In genomic region chr19:36742331-36742730, GRCm38 (mm10) we compare ENCODE assay signal across 22 mouse cellular contexts. TPM values are rescaled to one million over a fixed set of nuclear protein-coding genes. Genes with fewer than 3 reads are reported as not detected.
"Had no signal": no experiment of that assay in that cellular context is flagged by ENCODE, and none has a peak within 500 bp of the region (broad histone marks: within the 10 kb centered on the region; RNA-seq: fewer than 3 reads in every experiment).

No protein-coding gene starts in this region.

- H3K4me1 ChIP-seq: hindbrain, embryonic 12.5 days; intestine, embryonic 15.5 days; limb, embryonic 10.5 days; limb, embryonic 12.5 days had no signal

- H3K27me3 ChIP-seq: heart, embryonic 13.5 days; heart, embryonic 15.5 days; hindbrain, embryonic 12.5 days; intestine, embryonic 15.5 days; limb, embryonic 12.5 days had no signal

- H3K4me3 ChIP-seq: heart, adult 2 months; heart, embryonic 13.5 days; heart, embryonic 15.5 days; hindbrain, embryonic 10.5 days; hindbrain, embryonic 12.5 days; intestine, embryonic 15.5 days; layer of hippocampus, adult 2 months; left cerebral cortex, adult 2 months; limb, embryonic 10.5 days; limb, embryonic 12.5 days had no signal

- H3K36me3 ChIP-seq: heart, embryonic 13.5 days; heart, embryonic 15.5 days; hindbrain, embryonic 10.5 days; hindbrain, embryonic 12.5 days; intestine, embryonic 15.5 days; limb, embryonic 10.5 days; limb, embryonic 12.5 days had no signal

- DNase-seq: gastrocnemius, postnatal 14 days; gastrocnemius, postnatal 36 days; heart, adult 11 months; heart, adult 2 months; heart, postnatal 14 days; heart, postnatal 36 days; kidney, adult 18-20 months; kidney, adult 8-10 months; kidney, postnatal 10 days; kidney, postnatal 25 days; kidney, postnatal 4 days had no signal

- H3K27ac ChIP-seq: heart, adult 2 months; heart, embryonic 13.5 days; heart, embryonic 15.5 days; hindbrain, embryonic 10.5 days; hindbrain, embryonic 12.5 days; hindbrain, embryonic 14.5 days; intestine, embryonic 15.5 days; layer of hippocampus, adult 2 months; left cerebral cortex, adult 2 months; limb, embryonic 10.5 days; limb, embryonic 12.5 days had no signal

- H3K9ac ChIP-seq: heart, embryonic 13.5 days; heart, embryonic 15.5 days; hindbrain, embryonic 12.5 days; hindbrain, embryonic 14.5 days; intestine, embryonic 15.5 days; limb, embryonic 12.5 days had no signal

RNA-seq across cellular contexts. Expression of gene Ppp1r3c, which starts 5.9 kb away (rescaled TPM):
- polyA plus RNA-seq: inflammation-experienced regulatory T-cells, adult 6 months had no signal
